Mouse (Mus musculus) right cerebral cortex, postnatal 14 days (tissue): ENCODE measurements around the gene Nras.
A peak's percentile ranks its signal among the peaks of the same experiment; 100 is the strongest.

ENCODE experiments used
- DNase-seq: peaks from one replicate; pipeline ENCODE4 v3.0.0; 2022

Gene Nras

GRCm38 (mm10) chr3:103058207-103059157 lies at the start of gene Nras:
Gene Nras (plus strand): TSS chr3:103058285.
- DNase-seq = peak; percentile 94

GRCm38 (mm10) chr3:103017350-103017749 lies 40.7 kb upstream of the Nras start:
- DNase-seq = no peak

- no peak for DNase-seq
Measured at GRCm38 (mm10) chr3:103019462-103019861, 38.6 kb upstream of the Nras start.

GRCm38 (mm10) chr3:103020249-103020942 lies 37.7 kb upstream of the Nras start, which contains the start of gene Csde1:
Gene Csde1 (plus strand): TSS chr3:103020426.
- DNase-seq = peak; percentile 97

- peak; percentile 87 for DNase-seq
Measured at GRCm38 (mm10) chr3:103020943-103021638, 37.0 kb upstream of the Nras start.

- DNase-seq = no peak
Measured at GRCm38 (mm10) chr3:103026174-103026573, 31.9 kb upstream of the Nras start.

GRCm38 (mm10) chr3:103040285-103040684 lies 17.8 kb upstream of the Nras start:
- no peak for DNase-seq

- DNase-seq = no peak
Measured at GRCm38 (mm10) chr3:103040861-103041379, 17.2 kb upstream of the Nras start.

GRCm38 (mm10) chr3:103056016-103056595 lies 2.0 kb upstream of the Nras start:
- DNase-seq = no peak

- DNase-seq = no peak
Measured at GRCm38 (mm10) chr3:103057752-103058151, 333 bp upstream of the Nras start.

GRCm38 (mm10) chr3:103066927-103067326 lies 8.8 kb downstream of the Nras start:
- DNase-seq = no peak

GRCm38 (mm10) chr3:103068971-103069370 lies 10.9 kb downstream of the Nras start:
- no peak for DNase-seq

- no peak for DNase-seq
Measured at GRCm38 (mm10) chr3:103073771-103074170, 15.7 kb downstream of the Nras start, which contains the start of gene Ampd1. Gene Ampd1 (plus strand): TSS chr3:103074014.

GRCm38 (mm10) chr3:103075871-103076270 lies 17.8 kb downstream of the Nras start:
- no peak for DNase-seq

- DNase-seq = no peak
Measured at GRCm38 (mm10) chr3:103076476-103076875, 18.4 kb downstream of the Nras start.

- no peak for DNase-seq
Measured at GRCm38 (mm10) chr3:103079301-103079700, 21.2 kb downstream of the Nras start.

- DNase-seq = no peak
Measured at GRCm38 (mm10) chr3:103081051-103081450, 23.0 kb downstream of the Nras start.

GRCm38 (mm10) chr3:103081861-103082453 lies 23.9 kb downstream of the Nras start:
- no peak for DNase-seq

GRCm38 (mm10) chr3:103082761-103083160 lies 24.7 kb downstream of the Nras start:
- no peak for DNase-seq

- no peak for DNase-seq
Measured at GRCm38 (mm10) chr3:103085986-103086385, 27.9 kb downstream of the Nras start.

- DNase-seq = no peak
Measured at GRCm38 (mm10) chr3:103091753-103092152, 33.7 kb downstream of the Nras start.

GRCm38 (mm10) chr3:103098662-103099061 lies 40.6 kb downstream of the Nras start:
- DNase-seq = peak; percentile 11
